Mouse (Mus musculus): ENCODE measurements at regions not wholly inside any gene's neighbourhood (a gene's known extent, or its start where the extent isn't known, plus 50 kb on each side); places are given as distances from the start of the nearest gene placed in this dataset.

GRCm38 (mm10) chr12:114391447-114391846 is 847.7 kb downstream of the Adam6a start:
- TF ChIP-seq CTCF (IDR thresholded peaks at IDR 0.05; ENCODE audit: low read depth, low read length) (no peak), POLR2A (IDR thresholded peaks at IDR 0.05; ENCODE audit: insufficient read depth, low read length) (no peak)
